Mouse (Mus musculus) ovary, adult 18-20 months (tissue): ENCODE results near the gene Map2k3.
"Not testable (repeated sequence)": the region's sequence is repeated elsewhere in the genome, so short reads cannot be mapped to it uniquely, and the experiment has no call there.

Experiments used
- DNase-seq: peaks from one replicate; pipeline ENCODE4 v3.0.0; 2022; ENCODE audit warnings: low spot score, mixed read lengths

Gene Map2k3

GRCm38 (mm10) chr11:60931869-60932481 is at the start of gene Map2k3:
Map2k3 (plus strand) TSS chr11:60932033.
- DNase-seq, result peak; percentile 93

GRCm38 (mm10) chr11:60882386-60882785 is 49.4 kb upstream of the Map2k3 start:
- no peak for DNase-seq

GRCm38 (mm10) chr11:60886986-60887385 is 44.8 kb upstream of the Map2k3 start:
- not testable (repeated sequence) for DNase-seq

- no peak for DNase-seq
Observed at GRCm38 (mm10) chr11:60889861-60890260, 42.0 kb upstream of the Map2k3 start.

- no peak for DNase-seq
Observed at GRCm38 (mm10) chr11:60890286-60890685, 41.5 kb upstream of the Map2k3 start.

- DNase-seq, result no peak
Observed at GRCm38 (mm10) chr11:60890744-60891143, 41.1 kb upstream of the Map2k3 start.

- no peak for DNase-seq
Observed at GRCm38 (mm10) chr11:60895915-60896314, 35.9 kb upstream of the Map2k3 start.

- DNase-seq, result no peak
Observed at GRCm38 (mm10) chr11:60902001-60902400, 29.8 kb upstream of the Map2k3 start.

GRCm38 (mm10) chr11:60902486-60902885 is 29.3 kb upstream of the Map2k3 start:
- DNase-seq, result no peak

- no peak for DNase-seq
Observed at GRCm38 (mm10) chr11:60903661-60904061, 28.2 kb upstream of the Map2k3 start.

- no peak for DNase-seq
Observed at GRCm38 (mm10) chr11:60905407-60906120, 26.3 kb upstream of the Map2k3 start.

GRCm38 (mm10) chr11:60906449-60906848 is 25.4 kb upstream of the Map2k3 start:
- no peak for DNase-seq

GRCm38 (mm10) chr11:60908073-60908472 is 23.8 kb upstream of the Map2k3 start:
- no peak for DNase-seq

GRCm38 (mm10) chr11:60909626-60910025 is 22.2 kb upstream of the Map2k3 start:
- no peak for DNase-seq

- no peak for DNase-seq
Observed at GRCm38 (mm10) chr11:60912525-60912973, 19.3 kb upstream of the Map2k3 start.

- peak; percentile 80 for DNase-seq
Observed at GRCm38 (mm10) chr11:60913301-60914196, 18.3 kb upstream of the Map2k3 start.

- no peak for DNase-seq
Observed at GRCm38 (mm10) chr11:60914491-60914890, 17.3 kb upstream of the Map2k3 start, which contains the start of gene Natd1. Natd1 (minus strand) TSS chr11:60914750.

GRCm38 (mm10) chr11:60915201-60915600 is 16.6 kb upstream of the Map2k3 start:
- DNase-seq, result no peak

- no peak for DNase-seq
Observed at GRCm38 (mm10) chr11:60920021-60920420, 11.8 kb upstream of the Map2k3 start.

- DNase-seq, result no peak
Observed at GRCm38 (mm10) chr11:60922195-60922594, 9.6 kb upstream of the Map2k3 start.

- no peak for DNase-seq
Observed at GRCm38 (mm10) chr11:60922964-60923363, 8.9 kb upstream of the Map2k3 start.

GRCm38 (mm10) chr11:60924498-60924897 is 7.3 kb upstream of the Map2k3 start:
- no peak for DNase-seq
